Mouse (Mus musculus) 3134 (cell line): ENCODE data around the gene Gm17361.
"Not testable (repeated sequence)": the region's sequence is repeated elsewhere in the genome, so short reads cannot be mapped to it uniquely, and the experiment has no call there.

Source experiments
- DNase-seq: peaks from one replicate; pipeline ENCODE4 v3.0.0-alpha.2; 2011; ENCODE audit warnings: low spot score; ENCODE audit not compliant: insufficient read length; ENCODE audit errors: extremely low read depth

Gene Gm17361

DNA sequence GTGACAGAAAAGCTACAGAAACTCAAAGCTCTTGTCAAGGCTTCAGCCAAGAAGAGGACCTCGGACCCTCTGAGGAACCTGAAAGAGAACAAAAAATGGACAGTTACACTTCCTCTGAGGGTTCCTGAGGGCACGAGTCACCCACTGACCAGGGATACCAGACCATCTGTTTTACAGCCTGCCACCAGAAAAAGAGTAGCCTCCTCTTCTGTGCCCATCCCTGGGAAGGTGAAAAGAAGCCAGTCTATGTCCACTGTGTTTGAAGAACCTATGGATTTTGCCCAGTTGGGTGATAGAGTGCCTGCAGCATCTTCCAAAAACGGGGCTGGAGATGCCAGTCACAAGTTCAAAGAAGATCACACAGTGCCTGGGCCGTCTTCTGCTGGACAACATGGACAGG lies at the start of gene Gm17361:
Gm17361 (plus strand) TSS at position 301 of the 400 bp plus-strand sequence.
- not testable (repeated sequence) for DNase-seq
